Mouse (Mus musculus) ES-E14 (cell line): Measurements from ENCODE around the gene Hist1h1t.

Experiments used
- CHD2 ChIP-seq: IDR thresholded peaks from 2 replicates; pipeline ENCODE4 v1.6.1; 2014; ENCODE audit warnings: mild to moderate bottlenecking, low read depth, low read length, inconsistent platforms
- HCFC1 ChIP-seq: IDR thresholded peaks from 2 replicates; pipeline ENCODE4 v1.6.1; 2012; ENCODE audit warnings: low read length, inconsistent platforms, borderline replicate concordance; ENCODE audit not compliant: insufficient read depth
- ZC3H11A ChIP-seq: IDR thresholded peaks from 2 replicates; pipeline ENCODE4 v1.6.1; 2012; ENCODE audit warnings: low read depth, mild to moderate bottlenecking, inconsistent platforms, low read length, borderline replicate concordance
- ZNF384 ChIP-seq: IDR thresholded peaks from 2 replicates; pipeline ENCODE4 v1.6.1; 2012; ENCODE audit warnings: low read depth, low read length, inconsistent platforms

- TF ChIP-seq ZNF384 (no peak), HCFC1 (no peak), ZC3H11A (no peak), CHD2 (no peak)
These were observed 29.6 kb downstream of the Hist1h1t start for GRCm38 (mm10) chr13:23725213-23725612.
